Mouse (Mus musculus): ENCODE data around the gene Gm20388.

The Gm20388 gene

GRCm38 (mm10) chr8:122259351-122259750 is 2348.7 kb downstream of the Gm20388 start:
- no peak for DNase-seq (ENCODE audit: extremely low read depth, insufficient read length, low spot score)

- DNase-seq (ENCODE audit: extremely low read depth, insufficient read length, low spot score), result no peak
These were observed 2350.1 kb downstream of the Gm20388 start for GRCm38 (mm10) chr8:122260755-122261154.

GRCm38 (mm10) chr8:122262835-122263234 is 2352.2 kb downstream of the Gm20388 start:
- DNase-seq (ENCODE audit: extremely low read depth, insufficient read length, low spot score), result no peak

- no peak for DNase-seq (ENCODE audit: extremely low read depth, insufficient read length, low spot score)
These were observed 2353.6 kb downstream of the Gm20388 start for GRCm38 (mm10) chr8:122264243-122264642.

GRCm38 (mm10) chr8:122265522-122265921 is 2354.9 kb downstream of the Gm20388 start:
- no peak for DNase-seq (ENCODE audit: extremely low read depth, insufficient read length, low spot score)

- DNase-seq (ENCODE audit: extremely low read depth, insufficient read length, low spot score), result no peak
These were observed 2356.2 kb downstream of the Gm20388 start for GRCm38 (mm10) chr8:122266867-122267266.

GRCm38 (mm10) chr8:122268861-122269260 is 2358.2 kb downstream of the Gm20388 start:
- no peak for DNase-seq (ENCODE audit: extremely low read depth, insufficient read length, low spot score)

GRCm38 (mm10) chr8:122269404-122269803 is 2358.8 kb downstream of the Gm20388 start:
- peak; percentile 58 for DNase-seq (ENCODE audit: extremely low read depth, insufficient read length, low spot score)

GRCm38 (mm10) chr8:122270555-122270954 is 2359.9 kb downstream of the Gm20388 start:
- DNase-seq (ENCODE audit: extremely low read depth, insufficient read length, low spot score), result no peak

GRCm38 (mm10) chr8:122273152-122273551 is 2362.5 kb downstream of the Gm20388 start:
- peak; percentile 52 for DNase-seq (ENCODE audit: extremely low read depth, insufficient read length, low spot score)

- no peak for DNase-seq (ENCODE audit: extremely low read depth, insufficient read length, low spot score)
These were observed 2363.2 kb downstream of the Gm20388 start for GRCm38 (mm10) chr8:122273826-122274225.

GRCm38 (mm10) chr8:122274651-122275391 is 2364.2 kb downstream of the Gm20388 start:
- no peak for DNase-seq (ENCODE audit: extremely low read depth, insufficient read length, low spot score)

- no peak for DNase-seq (ENCODE audit: extremely low read depth, insufficient read length, low spot score)
These were observed 2365.7 kb downstream of the Gm20388 start for GRCm38 (mm10) chr8:122276308-122276707.

- DNase-seq (ENCODE audit: extremely low read depth, insufficient read length, low spot score), result no peak
These were observed 2366.8 kb downstream of the Gm20388 start for GRCm38 (mm10) chr8:122277204-122277995.

- DNase-seq (ENCODE audit: extremely low read depth, insufficient read length, low spot score), result no peak
These were observed 2369.5 kb downstream of the Gm20388 start for GRCm38 (mm10) chr8:122280156-122280555.

GRCm38 (mm10) chr8:122280588-122281316 is 2370.1 kb downstream of the Gm20388 start:
- DNase-seq (ENCODE audit: extremely low read depth, insufficient read length, low spot score), result no peak

GRCm38 (mm10) chr8:122281317-122282034 is 2370.8 kb downstream of the Gm20388 start:
- peak; percentile 99 for DNase-seq (ENCODE audit: extremely low read depth, insufficient read length, low spot score)

- DNase-seq (ENCODE audit: extremely low read depth, insufficient read length, low spot score), result no peak
These were observed 2371.4 kb downstream of the Gm20388 start, which contains the start of gene Zfpm1 for GRCm38 (mm10) chr8:122282035-122282358. TSS of gene Zfpm1 (plus strand) at chr8:122282141.

GRCm38 (mm10) chr8:122282501-122283355 is 2372.1 kb downstream of the Gm20388 start:
- no peak for DNase-seq (ENCODE audit: extremely low read depth, insufficient read length, low spot score)

Data from 3134 (cell line).